Mouse (Mus musculus): ENCODE data around the gene H2-M10.6.
"Not testable (repeated sequence)": the region's sequence is repeated elsewhere in the genome, so short reads cannot be mapped to it uniquely, and the experiment has no call there.

GRCm38 (mm10) chr17:36764244-36764643 is 47.7 kb upstream of the H2-M10.6 start:
- peak; percentile 53 for TF ChIP-seq CTCF (IDR thresholded peaks at IDR 0.05; ENCODE audit: low read depth)
- TF ChIP-seq EP300 (IDR thresholded peaks at IDR 0.05; ENCODE audit: low read depth), result not testable (repeated sequence)
